Mouse (Mus musculus) urinary bladder, postnatal 14 days (tissue): ENCODE results near the gene Nek8.

Experiments used
- DNase-seq: peaks from one replicate; pipeline ENCODE4 v3.0.0; 2021; ENCODE audit warnings: low spot score

Gene Nek8

GRCm38 (mm10) chr11:78166161-78166560, 10.3 kb downstream of the Nek8 start:
- peak; percentile 76 for DNase-seq

- peak; percentile 78 for DNase-seq
These were observed 10.7 kb downstream of the Nek8 start for GRCm38 (mm10) chr11:78165761-78166109.

GRCm38 (mm10) chr11:78164924-78165760, 11.3 kb downstream of the Nek8 start, which contains the start of gene Traf4:
Traf4 (minus strand) TSS chr11:78165589.
- DNase-seq: peak; percentile 88

GRCm38 (mm10) chr11:78164604-78164923, 11.9 kb downstream of the Nek8 start:
- no peak for DNase-seq

- peak; percentile 62 for DNase-seq
These were observed 12.5 kb downstream of the Nek8 start for GRCm38 (mm10) chr11:78163681-78164603.

- no peak for DNase-seq
These were observed 13.4 kb downstream of the Nek8 start for GRCm38 (mm10) chr11:78163045-78163444.

GRCm38 (mm10) chr11:78162504-78162903, 14.0 kb downstream of the Nek8 start:
- DNase-seq: no peak

GRCm38 (mm10) chr11:78161968-78162367, 14.5 kb downstream of the Nek8 start:
- no peak for DNase-seq

GRCm38 (mm10) chr11:78161169-78161568, 15.3 kb downstream of the Nek8 start:
- DNase-seq: no peak

- no peak for DNase-seq
These were observed 15.8 kb downstream of the Nek8 start for GRCm38 (mm10) chr11:78160675-78161074.

GRCm38 (mm10) chr11:78160171-78160570, 16.3 kb downstream of the Nek8 start:
- no peak for DNase-seq

- no peak for DNase-seq
These were observed 16.9 kb downstream of the Nek8 start for GRCm38 (mm10) chr11:78159557-78159956.

GRCm38 (mm10) chr11:78159096-78159495, 17.4 kb downstream of the Nek8 start:
- peak; percentile 82 for DNase-seq

- no peak for DNase-seq
These were observed 20.2 kb downstream of the Nek8 start for GRCm38 (mm10) chr11:78156156-78156699.

- no peak for DNase-seq
These were observed 20.8 kb downstream of the Nek8 start for GRCm38 (mm10) chr11:78155674-78156073.

GRCm38 (mm10) chr11:78153778-78154177, 22.7 kb downstream of the Nek8 start:
- DNase-seq: no peak

GRCm38 (mm10) chr11:78152299-78153231, 23.9 kb downstream of the Nek8 start:
- peak; percentile 54 for DNase-seq

GRCm38 (mm10) chr11:78151161-78151560, 25.3 kb downstream of the Nek8 start:
- DNase-seq: no peak

- no peak for DNase-seq
These were observed 29.6 kb downstream of the Nek8 start for GRCm38 (mm10) chr11:78146707-78147543.

- no peak for DNase-seq
These were observed 30.3 kb downstream of the Nek8 start for GRCm38 (mm10) chr11:78146168-78146567.

GRCm38 (mm10) chr11:78143520-78143919, 33.0 kb downstream of the Nek8 start:
- no peak for DNase-seq
